In genomic region chr14:31428211-31429003, GRCm38 (mm10) we compare ENCODE assay signal across 8 mouse cellular contexts. TPM values are rescaled to one million over a fixed set of nuclear protein-coding genes. Genes with fewer than 3 reads are reported as not detected.
DNase-seq lines count a peak whose midpoint lies in the region; ATAC-seq and TF ChIP-seq lines count a peak whose summit lies in the region.

No protein-coding gene starts in this region.

- no peaks in the 10 kb centered on the region for H3K9me3 ChIP-seq in hindbrain, postnatal 0 days (ENCODE audit: low read length)
- no peaks in the 10 kb centered on the region for H3K9me3 ChIP-seq in hindbrain, embryonic 11.5 days (ENCODE audit: control insufficient read depth, low read length)
- H3K9me3 ChIP-seq in heart, embryonic 12.5 days (replicated peaks) = peaks cover 6% of the 10 kb centered on the region; the same call in 1 of the 2 replicates
- no peaks in the 10 kb centered on the region for H3K9me3 ChIP-seq in liver, embryonic 16.5 days (replicated peaks; ENCODE audit: control insufficient read depth, low read length)

- no peak overlapping the region for H3K9ac ChIP-seq in hindbrain, postnatal 0 days (replicated peaks; ENCODE audit: low read length)
- H3K9ac ChIP-seq in hindbrain, embryonic 11.5 days (ENCODE audit: low read depth, low read length) = no peak overlapping the region
- H3K9ac ChIP-seq in heart, embryonic 12.5 days = 0 out of 2 replicates have a peak overlapping the region, but pooled peaks have one; percentile 1
- no peak overlapping the region for H3K9ac ChIP-seq in liver, embryonic 16.5 days (ENCODE audit: low read depth, low read length)

- no peak overlapping the region for H3K4me2 ChIP-seq in hindbrain, postnatal 0 days (ENCODE audit: low read depth, low read length)
- H3K4me2 ChIP-seq in hindbrain, embryonic 11.5 days (replicated peaks; ENCODE audit: low read depth, low read length) = no peak overlapping the region
- peak overlapping the region; percentile 43 for H3K4me2 ChIP-seq in heart, embryonic 12.5 days
- no peak overlapping the region for H3K4me2 ChIP-seq in liver, embryonic 16.5 days (ENCODE audit: low read depth, low read length)

- no peak overlapping the region for H3K27ac ChIP-seq in hindbrain, postnatal 0 days
- no peak overlapping the region for H3K27ac ChIP-seq in hindbrain, embryonic 11.5 days (ENCODE audit: low read depth, low read length)
- H3K27ac ChIP-seq in heart, embryonic 12.5 days (ENCODE audit: poor library complexity, severe bottlenecking) = peak overlapping the region; percentile 56
- peak overlapping the region; percentile 9; the same call in 1 of the 2 replicates for H3K27ac ChIP-seq in liver, embryonic 16.5 days (ENCODE audit: low read length)

- no peak for DNase-seq in hindbrain, postnatal 0 days (ENCODE audit: low spot score)
- no peak for DNase-seq in hindbrain, embryonic 11.5 days (ENCODE audit: low spot score)
- DNase-seq in cerebellum, adult 8-10 months = peak; percentile 74
- DNase-seq in kidney, postnatal 36 days = peak; percentile 93 to 94

- 53% methylated on average over 15 of the region's 15 CpGs for WGBS in hindbrain, postnatal 0 days
- 80% methylated on average over 15 of the region's 15 CpGs for WGBS in hindbrain, embryonic 11.5 days
- WGBS in heart, embryonic 12.5 days = 21% methylated on average over 15 of the region's 15 CpGs
- 50% methylated on average over 15 of the region's 15 CpGs for WGBS in liver, embryonic 16.5 days (ENCODE audit: insufficient replicate concordance)

- no peak overlapping the region for H3K4me3 ChIP-seq in hindbrain, postnatal 0 days (ENCODE audit: low read length)
- H3K4me3 ChIP-seq in hindbrain, embryonic 11.5 days (ENCODE audit: low read depth, low read length) = no peak overlapping the region
- no peak overlapping the region for H3K4me3 ChIP-seq in heart, embryonic 12.5 days
- no peak overlapping the region for H3K4me3 ChIP-seq in liver, embryonic 16.5 days (ENCODE audit: low read depth, low read length)

- ATAC-seq in hindbrain, postnatal 0 days = peak; percentile 43; the same call in 1 of the 2 replicates
- ATAC-seq in hindbrain, embryonic 11.5 days (ENCODE audit: low FRiP score) = no peak
- ATAC-seq in heart, embryonic 12.5 days (ENCODE audit: insufficient number of reproducible peaks, low FRiP score) = peak; percentile 54
- ATAC-seq in liver, embryonic 16.5 days (ENCODE audit: low read depth) = peak; percentile 77
- ATAC-seq in inflammation-experienced regulatory T-cells, adult 6 months = no peak
- no peak for ATAC-seq in erythroid progenitor cell, adult 5-6 weeks (replicated peaks; ENCODE audit: low FRiP score, poor library complexity, severe bottlenecking)

- H3K27me3 ChIP-seq in hindbrain, postnatal 0 days (ENCODE audit: insufficient read depth, low read length) = no peaks in the 10 kb centered on the region
- no peaks in the 10 kb centered on the region for H3K27me3 ChIP-seq in hindbrain, embryonic 11.5 days (ENCODE audit: control insufficient read depth, insufficient read depth, low read length)
- H3K27me3 ChIP-seq in heart, embryonic 12.5 days (replicated peaks) = no peaks in the 10 kb centered on the region
- H3K27me3 ChIP-seq in liver, embryonic 16.5 days (ENCODE audit: control insufficient read depth, insufficient read depth, low read depth, low read length) = no peaks in the 10 kb centered on the region

- H3K4me1 ChIP-seq in hindbrain, postnatal 0 days (ENCODE audit: insufficient read depth, low read length) = 0 out of 2 replicates have a peak, but pooled peaks cover 7% of the 10 kb centered on the region
- 0 out of 2 replicates have a peak, but pooled peaks cover 3% of the 10 kb centered on the region for H3K4me1 ChIP-seq in hindbrain, embryonic 11.5 days (replicated peaks; ENCODE audit: control insufficient read depth, insufficient read depth, low read length)
- peaks cover 60% of the 10 kb centered on the region for H3K4me1 ChIP-seq in heart, embryonic 12.5 days (replicated peaks)
- peaks cover 28% of the 10 kb centered on the region for H3K4me1 ChIP-seq in liver, embryonic 16.5 days (ENCODE audit: control insufficient read depth, low read depth, low read length)

- H3K36me3 ChIP-seq in hindbrain, postnatal 0 days (ENCODE audit: insufficient read depth, low read length) = no peaks in the 10 kb centered on the region
- no peaks in the 10 kb centered on the region for H3K36me3 ChIP-seq in hindbrain, embryonic 11.5 days (ENCODE audit: control insufficient read depth, insufficient read depth, low read length)
- H3K36me3 ChIP-seq in heart, embryonic 12.5 days = peaks cover 18% of the 10 kb centered on the region
- H3K36me3 ChIP-seq in liver, embryonic 16.5 days (ENCODE audit: control insufficient read depth, insufficient read depth) = peaks cover 5% of the 10 kb centered on the region; the same call in 1 of the 2 replicates

- no peak for TF ChIP-seq CTCF in hindbrain, postnatal 0 days (IDR thresholded peaks at IDR 0.05; ENCODE audit: low read depth)

RNA-seq across cellular contexts. Expression of gene Sh3bp5, which starts 7.5 kb away (rescaled TPM):
- 41.6 and 53.9 TPM in 2 replicates for total RNA-seq in hindbrain, postnatal 0 days (2014; rRNA removed)
- polyA plus RNA-seq in hindbrain, postnatal 0 days (2015; fragmentation: Nextera tagmentation; extraction: Ambion mirVana) = 127 and 149 TPM in 2 replicates
- polyA plus RNA-seq in hindbrain, embryonic 11.5 days (2014; fragmentation: Nextera tagmentation; extraction: Ambion mirVana) = 13.6 and 17.3 TPM in 2 replicates
- 29.9 and 30.2 TPM in 2 replicates for polyA plus RNA-seq in heart, embryonic 12.5 days (2016; fragmentation: Nextera tagmentation; extraction: Ambion mirVana)
- 19.3 and 22.1 TPM in 2 replicates for polyA plus RNA-seq in liver, embryonic 16.5 days (2015; fragmentation: Nextera tagmentation; extraction: Ambion mirVana)
- 10 to 100 TPM in 1 of 3 experiments, 1 to 10 TPM in 2; 5.4 to 11.5 (median 7.1) TPM for polyA plus RNA-seq in inflammation-experienced regulatory T-cells, adult 6 months (2017; shearing (Covaris generic))
- total RNA-seq in erythroid progenitor cell, adult 5-6 weeks (2015; ENCODE audit: low replicate concordance) = 6.8 and 9.6 TPM in 2 replicates
- 3.9 and 6.7 TPM in 2 replicates for total RNA-seq in erythroid progenitor cell, adult 5-6 weeks (2017; ENCODE audit: low replicate concordance)

Comparison
In these comparisons a context has a peak if more than half of its experiments do, and no peak if none do; other contexts are left out.
1. ATAC-seq: peak in hindbrain, postnatal 0 days (single experiment), heart, embryonic 12.5 days (single experiment) and liver, embryonic 16.5 days (single experiment); none in hindbrain, embryonic 11.5 days (single experiment), inflammation-experienced regulatory T-cells, adult 6 months (single experiment) and erythroid progenitor cell, adult 5-6 weeks (single experiment).
2. DNase-seq: peak in cerebellum, adult 8-10 months (single experiment) and kidney, postnatal 36 days (2 of 2); none in hindbrain, postnatal 0 days (single experiment) and hindbrain, embryonic 11.5 days (single experiment).
3. H3K27ac ChIP-seq: peak in heart, embryonic 12.5 days (single experiment) and liver, embryonic 16.5 days (single experiment); none in hindbrain, postnatal 0 days (single experiment) and hindbrain, embryonic 11.5 days (single experiment).